Mouse (Mus musculus): ENCODE data around the gene Cdk5rap3. TPM values are rescaled to one million over a fixed set of nuclear protein-coding genes. Genes with fewer than 3 reads are reported as not detected.

Gene Cdk5rap3
- polyA plus RNA-seq, 1 experiment from 2014 or later, result 69.1 TPM

DNA sequence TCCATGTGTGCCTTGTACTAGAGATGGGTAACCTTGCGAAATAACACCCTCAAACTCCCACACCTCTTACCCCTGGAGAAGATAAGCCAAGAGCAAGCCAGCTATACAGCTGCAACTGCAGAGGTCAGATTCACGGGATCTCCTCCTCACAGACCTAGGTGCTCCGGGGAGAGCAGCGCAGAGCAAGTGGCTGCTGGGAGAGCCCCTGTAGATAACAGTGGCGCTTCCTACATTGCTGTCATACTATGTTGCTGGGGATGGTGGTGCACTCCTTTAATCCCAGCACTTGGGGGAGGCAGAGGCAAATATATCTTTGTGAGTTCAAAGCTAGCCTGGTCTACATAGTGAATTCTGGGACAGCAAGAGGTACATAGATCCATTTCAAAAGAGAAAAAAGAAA is 10.3 kb upstream of the Cdk5rap3 start:
- WGBS, result 84% methylated on average over 5 of the region's 5 CpGs
- Histone ChIP-seq H3K9ac (ENCODE audit: low read depth, low read length) (no peak overlapping the region), H3K4me2 (replicated peaks; ENCODE audit: low read depth, low read length) (no peak overlapping the region), H3K9me3 (ENCODE audit: control insufficient read depth, low read length) (no peaks in the 10 kb centered on the region), H3K27me3 (ENCODE audit: control insufficient read depth, insufficient read depth, low read length) (no peaks in the 10 kb centered on the region), H3K36me3 (ENCODE audit: control insufficient read depth, insufficient read depth, low read length) (no peaks in the 10 kb centered on the region), H3K4me1 (ENCODE audit: control insufficient read depth, insufficient read depth, low read length) (peaks cover 2% of the 10 kb centered on the region), H3K4me3 (ENCODE audit: low read length) (no peak overlapping the region), H3K27ac (ENCODE audit: low read depth, low read length) (no peak overlapping the region)
- no peak for ATAC-seq (ENCODE audit: low FRiP score, low TSS enrichment)

GRCm38 (mm10) chr11:96925469-96926148 is 9.3 kb upstream of the Cdk5rap3 start:
- Histone ChIP-seq H3K9ac (ENCODE audit: low read depth, low read length) (no peak overlapping the region), H3K36me3 (ENCODE audit: control insufficient read depth, insufficient read depth, low read length) (no peaks in the 10 kb centered on the region), H3K4me1 (ENCODE audit: control insufficient read depth, insufficient read depth, low read length) (no peaks in the 10 kb centered on the region; the same call in 1 of the 2 replicates), H3K9me3 (ENCODE audit: control insufficient read depth, low read length) (no peaks in the 10 kb centered on the region), H3K27ac (ENCODE audit: low read depth, low read length) (no peak overlapping the region), H3K27me3 (ENCODE audit: control insufficient read depth, insufficient read depth, low read length) (no peaks in the 10 kb centered on the region), H3K4me2 (replicated peaks; ENCODE audit: low read depth, low read length) (no peak overlapping the region), H3K4me3 (ENCODE audit: low read length) (no peak overlapping the region)
- WGBS, result 89% methylated on average over 12 of the region's 12 CpGs
- no peak for ATAC-seq (ENCODE audit: low FRiP score, low TSS enrichment)

DNA sequence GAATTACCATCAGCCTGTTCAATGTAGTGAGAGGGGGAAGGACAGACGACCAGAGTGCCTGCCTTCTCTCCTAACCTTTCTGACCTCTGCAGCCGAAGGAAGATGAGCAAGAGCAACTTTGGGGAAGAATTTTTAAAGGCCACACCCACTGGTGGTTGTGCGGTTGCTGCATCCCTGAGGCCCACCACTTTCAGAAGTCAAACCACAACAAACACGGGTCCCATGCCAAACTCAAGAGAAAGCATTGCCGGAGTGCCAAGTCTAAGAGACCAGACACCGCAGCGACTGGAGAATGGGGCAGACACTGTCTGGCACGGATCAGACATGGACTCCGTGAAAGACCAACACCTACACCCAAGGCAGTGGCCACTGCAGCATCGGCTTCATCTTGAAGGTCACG is 8.6 kb upstream of the Cdk5rap3 start:
- H3K36me3 ChIP-seq (ENCODE audit: control insufficient read depth, insufficient read depth, low read length), result no peaks in the 10 kb centered on the region
- no peak overlapping the region for H3K9ac ChIP-seq (ENCODE audit: low read depth, low read length)
- no peaks in the 10 kb centered on the region; the same call in 1 of the 2 replicates for H3K4me1 ChIP-seq (ENCODE audit: control insufficient read depth, insufficient read depth, low read length)
- no peak for ATAC-seq (ENCODE audit: low FRiP score, low TSS enrichment)
- WGBS, result 83% methylated on average over 11 of the region's 11 CpGs
- H3K27ac ChIP-seq (ENCODE audit: low read depth, low read length), result no peak overlapping the region
- H3K27me3 ChIP-seq (ENCODE audit: control insufficient read depth, insufficient read depth, low read length), result no peaks in the 10 kb centered on the region
- H3K9me3 ChIP-seq (ENCODE audit: control insufficient read depth, low read length), result no peaks in the 10 kb centered on the region
- H3K4me2 ChIP-seq (replicated peaks; ENCODE audit: low read depth, low read length), result no peak overlapping the region
- H3K4me3 ChIP-seq (ENCODE audit: low read length), result no peak overlapping the region

- Histone ChIP-seq H3K36me3 (ENCODE audit: control insufficient read depth, insufficient read depth, low read length) (no peaks in the 10 kb centered on the region), H3K27ac (ENCODE audit: low read depth, low read length) (no peak overlapping the region), H3K9ac (ENCODE audit: low read depth, low read length) (no peak overlapping the region), H3K4me1 (ENCODE audit: control insufficient read depth, insufficient read depth, low read length) (peaks cover 10% of the 10 kb centered on the region), H3K9me3 (ENCODE audit: control insufficient read depth, low read length) (no peaks in the 10 kb centered on the region), H3K27me3 (ENCODE audit: control insufficient read depth, insufficient read depth, low read length) (no peaks in the 10 kb centered on the region), H3K4me3 (ENCODE audit: low read length) (no peak overlapping the region), H3K4me2 (replicated peaks; ENCODE audit: low read depth, low read length) (no peak overlapping the region)
- 59% methylated on average over 6 of the region's 6 CpGs for WGBS
- no peak for ATAC-seq (ENCODE audit: low FRiP score, low TSS enrichment)
These were observed 2.7 kb upstream of the Cdk5rap3 start for GRCm38 (mm10) chr11:96919003-96919402.

- Histone ChIP-seq H3K27ac (ENCODE audit: low read depth, low read length) (no peak overlapping the region), H3K4me1 (ENCODE audit: control insufficient read depth, insufficient read depth, low read length) (peaks cover 10% of the 10 kb centered on the region), H3K27me3 (ENCODE audit: control insufficient read depth, insufficient read depth, low read length) (no peaks in the 10 kb centered on the region), H3K4me2 (replicated peaks; ENCODE audit: low read depth, low read length) (no peak overlapping the region), H3K4me3 (ENCODE audit: low read length) (no peak overlapping the region), H3K36me3 (ENCODE audit: control insufficient read depth, insufficient read depth, low read length) (peaks cover 6% of the 10 kb centered on the region; the same call in 1 of the 2 replicates), H3K9me3 (ENCODE audit: control insufficient read depth, low read length) (no peaks in the 10 kb centered on the region), H3K9ac (ENCODE audit: low read depth, low read length) (no peak overlapping the region)
- ATAC-seq (ENCODE audit: low FRiP score, low TSS enrichment), result no peak
- WGBS, result 89% methylated on average over 6 of the region's 6 CpGs
These were observed 1.1 kb upstream of the Cdk5rap3 start for GRCm38 (mm10) chr11:96917415-96917814.

DNA sequence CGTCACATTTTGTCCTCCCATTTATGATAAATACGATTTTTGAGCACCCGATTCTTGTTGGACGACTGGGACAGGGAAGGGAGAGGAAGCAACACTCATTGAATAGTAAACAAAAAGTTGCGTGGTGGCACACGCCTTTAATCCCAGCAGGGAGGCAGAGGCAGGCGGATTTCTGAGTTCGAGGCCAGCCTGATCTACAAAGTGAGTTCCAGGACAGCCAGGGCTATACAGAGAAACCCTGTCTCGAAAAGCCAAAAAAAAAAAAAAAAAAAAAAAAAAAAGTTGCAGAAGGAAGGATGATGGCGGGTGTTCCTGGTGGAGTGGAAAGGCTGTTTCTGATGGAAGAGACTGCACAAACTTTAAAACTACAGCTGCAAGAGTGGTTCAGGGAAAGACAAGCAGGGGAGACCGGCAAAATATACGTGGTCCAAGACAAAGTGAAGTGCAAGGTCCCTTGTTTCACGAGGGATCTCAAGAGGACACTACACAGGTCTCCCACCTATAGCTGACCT is 645 bp upstream of the Cdk5rap3 start:
- Histone ChIP-seq H3K4me3 (ENCODE audit: low read length) (peak overlapping the region; percentile 33), H3K9ac (ENCODE audit: low read depth, low read length) (peak overlapping the region; percentile 14; the same call in 1 of the 2 replicates), H3K9me3 (ENCODE audit: control insufficient read depth, low read length) (no peaks in the 10 kb centered on the region), H3K4me2 (replicated peaks; ENCODE audit: low read depth, low read length) (peak overlapping the region; percentile 42), H3K27me3 (ENCODE audit: control insufficient read depth, insufficient read depth, low read length) (no peaks in the 10 kb centered on the region), H3K27ac (ENCODE audit: low read depth, low read length) (no peak overlapping the region), H3K36me3 (ENCODE audit: control insufficient read depth, insufficient read depth, low read length) (peaks cover 6% of the 10 kb centered on the region), H3K4me1 (ENCODE audit: control insufficient read depth, insufficient read depth, low read length) (peaks cover 10% of the 10 kb centered on the region)
- ATAC-seq (ENCODE audit: low FRiP score, low TSS enrichment), result no peak
- WGBS, result 30% methylated on average over 12 of the region's 13 CpGs

GRCm38 (mm10) chr11:96912682-96913081 is 3.6 kb downstream of the Cdk5rap3 start:
- no peaks in the 10 kb centered on the region for H3K27me3 ChIP-seq (ENCODE audit: control insufficient read depth, insufficient read depth, low read length)
- H3K4me3 ChIP-seq (ENCODE audit: low read length), result no peak overlapping the region
- no peaks in the 10 kb centered on the region for H3K9me3 ChIP-seq (ENCODE audit: control insufficient read depth, low read length)
- H3K4me1 ChIP-seq (ENCODE audit: control insufficient read depth, insufficient read depth, low read length), result peaks cover 10% of the 10 kb centered on the region
- 82% methylated on average over 11 of the region's 11 CpGs for WGBS
- no peak overlapping the region for H3K9ac ChIP-seq (ENCODE audit: low read depth, low read length)
- no peak overlapping the region for H3K4me2 ChIP-seq (replicated peaks; ENCODE audit: low read depth, low read length)
- peaks cover 40% of the 10 kb centered on the region for H3K36me3 ChIP-seq (ENCODE audit: control insufficient read depth, insufficient read depth, low read length)
- ATAC-seq (ENCODE audit: low FRiP score, low TSS enrichment), result no peak
- no peak overlapping the region for H3K27ac ChIP-seq (ENCODE audit: low read depth, low read length)

DNA sequence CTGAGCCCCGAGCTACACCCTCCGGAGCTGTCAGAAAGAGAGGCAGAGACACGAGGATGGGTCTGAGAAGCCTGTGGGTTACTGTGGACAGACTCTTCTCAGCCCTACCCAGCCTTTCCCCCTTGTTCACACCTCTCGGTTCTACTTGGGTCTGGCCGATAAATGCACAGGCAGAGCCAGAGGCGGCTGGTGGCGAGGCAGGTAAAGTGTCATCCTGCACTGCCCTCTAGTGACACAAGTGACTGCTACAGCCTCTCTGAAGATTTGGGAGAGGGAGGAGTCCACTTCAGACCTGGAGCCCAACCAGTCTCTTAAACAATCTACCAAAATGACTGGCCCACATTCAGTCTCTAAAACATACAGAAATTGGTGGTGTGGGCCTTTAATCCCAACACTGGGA is 6.3 kb downstream of the Cdk5rap3 start:
- Histone ChIP-seq H3K4me3 (ENCODE audit: low read length) (no peak overlapping the region), H3K9me3 (ENCODE audit: control insufficient read depth, low read length) (no peaks in the 10 kb centered on the region), H3K4me2 (replicated peaks; ENCODE audit: low read depth, low read length) (no peak overlapping the region), H3K27me3 (ENCODE audit: control insufficient read depth, insufficient read depth, low read length) (no peaks in the 10 kb centered on the region), H3K36me3 (ENCODE audit: control insufficient read depth, insufficient read depth, low read length) (peaks cover 43% of the 10 kb centered on the region), H3K4me1 (ENCODE audit: control insufficient read depth, insufficient read depth, low read length) (peaks cover 13% of the 10 kb centered on the region), H3K27ac (ENCODE audit: low read depth, low read length) (no peak overlapping the region), H3K9ac (ENCODE audit: low read depth, low read length) (no peak overlapping the region)
- 30% methylated on average over 7 of the region's 7 CpGs for WGBS
- ATAC-seq (ENCODE audit: low FRiP score, low TSS enrichment), result peak; percentile 62

- no peak overlapping the region for H3K27ac ChIP-seq (ENCODE audit: low read depth, low read length)
- WGBS, result 87% methylated on average over 12 of the region's 12 CpGs
These were observed 7.7 kb downstream of the Cdk5rap3 start for GRCm38 (mm10) chr11:96908594-96908993.

More at GRCm38 (mm10) chr11:96908594-96908993, 7.7 kb downstream of the Cdk5rap3 start:
- no peak overlapping the region for H3K4me2 ChIP-seq (replicated peaks; ENCODE audit: low read depth, low read length)
- peaks cover 43% of the 10 kb centered on the region for H3K36me3 ChIP-seq (ENCODE audit: control insufficient read depth, insufficient read depth, low read length)
- H3K9ac ChIP-seq (ENCODE audit: low read depth, low read length), result no peak overlapping the region; the same call in 1 of the 2 replicates
- no peak for ATAC-seq (ENCODE audit: low FRiP score, low TSS enrichment)
- H3K4me3 ChIP-seq (ENCODE audit: low read length), result no peak overlapping the region
- H3K4me1 ChIP-seq (ENCODE audit: control insufficient read depth, insufficient read depth, low read length), result peaks cover 10% of the 10 kb centered on the region
- H3K27me3 ChIP-seq (ENCODE audit: control insufficient read depth, insufficient read depth, low read length), result no peaks in the 10 kb centered on the region
- H3K9me3 ChIP-seq (ENCODE audit: control insufficient read depth, low read length), result no peaks in the 10 kb centered on the region
